Mouse (Mus musculus): ENCODE measurements around the gene Spata46.

The Spata46 gene

GRCm38 (mm10) chr1:170343906-170344305 lies 35.3 kb downstream of the Spata46 start:
- no peak for DNase-seq

DNA sequence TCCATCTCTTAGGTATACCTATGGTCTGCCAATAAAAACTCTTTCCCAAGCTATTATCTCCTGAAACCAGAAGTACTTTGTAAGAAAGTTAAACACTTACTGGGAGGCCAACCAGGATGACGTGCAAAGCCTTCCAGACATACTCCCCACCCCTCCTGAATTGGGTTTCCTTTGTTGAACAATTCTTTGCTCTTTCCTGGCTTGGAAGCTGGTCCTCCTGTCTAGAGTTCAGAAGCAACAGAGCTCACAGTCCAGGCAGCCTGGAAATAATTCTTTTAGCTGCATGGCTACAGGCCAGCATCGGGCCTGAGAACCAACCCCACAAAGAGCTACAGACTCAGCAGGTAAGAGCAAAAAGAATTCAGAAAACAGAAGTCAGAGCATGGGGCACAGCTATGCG lies 37.7 kb downstream of the Spata46 start:
- DNase-seq = no peak

- DNase-seq = no peak
Measured at GRCm38 (mm10) chr1:170351080-170351479, 42.5 kb downstream of the Spata46 start.

GRCm38 (mm10) chr1:170353335-170353734 lies 44.7 kb downstream of the Spata46 start:
- DNase-seq = peak; percentile 7

- DNase-seq = no peak
Measured at GRCm38 (mm10) chr1:170360183-170360915, 51.7 kb downstream of the Spata46 start.

Measured in cerebellum, adult 8-10 months (tissue).